Mouse (Mus musculus): Measurements from ENCODE around the gene Golga2. TPM values are rescaled to one million over a fixed set of nuclear protein-coding genes. Genes with fewer than 3 reads are reported as not detected.

The Golga2 gene
- polyA plus RNA-seq, 2 experiments: 7.6 to 13.0 TPM

DNA sequence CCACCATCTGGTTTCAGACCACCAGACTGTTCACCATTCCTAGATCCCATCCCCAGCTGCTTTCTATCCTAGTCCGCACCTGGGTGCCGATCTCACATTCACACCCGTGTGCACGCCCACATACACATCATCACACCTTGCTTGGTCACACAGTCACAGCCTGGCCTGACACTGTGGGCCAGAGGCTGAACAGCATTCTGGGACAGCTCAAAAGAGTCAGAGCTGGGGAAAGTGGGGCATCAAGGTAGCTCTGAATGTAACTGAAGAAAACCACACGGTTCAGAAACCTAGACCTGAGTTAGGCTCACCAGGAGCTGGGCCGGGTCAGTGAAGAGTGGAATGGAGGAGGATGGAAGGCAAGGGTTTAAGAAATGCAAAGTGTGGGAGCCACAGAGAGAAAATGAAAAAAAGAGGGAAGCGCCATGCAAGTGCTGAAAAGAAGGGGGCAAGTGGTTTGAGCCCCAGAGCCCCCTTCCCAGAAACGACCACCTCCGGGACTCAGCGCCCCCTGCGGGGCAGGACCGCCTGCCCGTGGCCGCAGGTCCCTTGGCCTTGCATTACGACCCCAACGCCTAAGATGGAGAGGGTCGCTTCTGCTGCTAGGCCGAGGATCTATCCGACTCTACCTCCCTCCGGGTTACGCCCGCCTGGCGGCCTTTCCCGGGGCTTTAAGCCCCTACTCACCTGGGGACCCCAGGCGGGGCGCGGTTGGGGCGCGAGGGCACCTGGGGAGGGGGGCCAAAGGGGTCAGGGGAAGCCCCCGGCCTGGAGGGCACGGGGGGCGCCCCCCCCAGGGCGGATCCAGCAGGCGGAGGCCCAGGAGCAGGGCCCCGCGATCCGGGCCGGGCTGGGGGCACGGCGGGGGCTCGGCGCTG is 24.5 kb downstream of the Golga2 start:
- H3K9me3 ChIP-seq (ENCODE audit: control insufficient read depth, low read length): no peaks in the 10 kb centered on the region
- no peak for DNase-seq (ENCODE audit: low read depth in 3 of 3, low spot score in 3 of 3)
- H3K4me3 ChIP-seq (ENCODE audit: insufficient read depth in 1 of 2, low read depth in 2 of 2, low read length in 2 of 2): peak overlapping the region in 1 of 2 experiments; percentile 48; a peak in 2 of 4 replicates
- ATAC-seq (ENCODE audit: insufficient read depth): no peak
- H3K27ac ChIP-seq: no peak overlapping the region
- 9% methylated on average over 40 of the region's 42 CpGs for WGBS (ENCODE audit: insufficient replicate concordance)
- H3K4me1 ChIP-seq (replicated peaks; ENCODE audit: control insufficient read depth in 2 of 2, insufficient read depth in 2 of 2, low read length in 1 of 2): peaks cover 3 to 4% of the 10 kb centered on the region in 2 experiments; a peak in 3 of 4 replicates
- peaks cover 16% of the 10 kb centered on the region for H3K27me3 ChIP-seq (ENCODE audit: control insufficient read depth, insufficient read depth, low read length)
- peak overlapping the region; percentile 91 for H3K4me2 ChIP-seq (ENCODE audit: low read depth)
- H3K36me3 ChIP-seq (replicated peaks; ENCODE audit: control insufficient read depth, insufficient read depth, low read depth): no peaks in the 10 kb centered on the region; the same call in 1 of the 2 replicates
- TF ChIP-seq EP300 (IDR thresholded peaks at IDR 0.05; ENCODE audit: low read depth) (no peak), CTCF (IDR thresholded peaks at IDR 0.05; ENCODE audit: low read depth) (no peak)
- 0 out of 2 replicates have a peak overlapping the region, but pooled peaks have one; percentile 23 for H3K9ac ChIP-seq (replicated peaks)

DNA sequence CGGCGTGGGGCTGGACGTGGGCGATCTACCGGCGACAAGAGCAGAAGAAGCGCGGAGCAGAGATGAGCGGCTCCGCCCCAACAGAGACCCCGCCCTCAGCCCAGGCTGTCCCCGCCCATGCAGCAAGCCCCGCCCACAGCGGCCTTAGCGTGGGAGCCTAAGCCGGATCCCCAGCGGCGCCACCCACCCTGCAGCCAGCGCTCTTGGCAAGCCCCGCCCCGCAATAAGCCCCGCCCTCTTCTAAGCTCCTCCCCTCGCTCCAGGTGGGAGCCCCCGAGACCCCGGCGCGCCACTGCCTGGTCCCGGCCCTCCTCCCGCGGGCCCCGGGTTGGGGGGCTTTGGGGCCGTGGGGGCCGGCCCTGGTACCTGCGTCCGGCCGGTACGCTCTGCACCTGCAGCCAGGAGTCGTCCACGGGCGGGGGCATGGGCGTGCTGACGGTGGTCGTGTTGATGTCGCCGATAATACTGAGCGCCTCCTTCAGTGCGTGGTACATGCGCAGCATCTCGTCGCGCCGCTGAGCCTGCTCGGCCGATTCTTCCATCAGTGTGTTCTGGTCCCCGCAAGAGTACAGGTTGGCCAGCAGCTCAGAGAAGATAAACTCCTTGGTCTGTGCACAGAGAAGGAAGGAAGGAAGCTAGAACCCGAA is 25.3 kb downstream of the Golga2 start:
- no peak for TF ChIP-seq CTCF (IDR thresholded peaks at IDR 0.05; ENCODE audit: low read depth)
- no peak for TF ChIP-seq EP300 (IDR thresholded peaks at IDR 0.05; ENCODE audit: low read depth)
- Histone ChIP-seq H3K4me3 (ENCODE audit: insufficient read depth in 1 of 2, low read depth in 2 of 2, low read length in 2 of 2) (peak overlapping the region; percentile 5 to 48; a peak in 2 of 4 replicates), H3K27ac (no peak overlapping the region)

DNA sequence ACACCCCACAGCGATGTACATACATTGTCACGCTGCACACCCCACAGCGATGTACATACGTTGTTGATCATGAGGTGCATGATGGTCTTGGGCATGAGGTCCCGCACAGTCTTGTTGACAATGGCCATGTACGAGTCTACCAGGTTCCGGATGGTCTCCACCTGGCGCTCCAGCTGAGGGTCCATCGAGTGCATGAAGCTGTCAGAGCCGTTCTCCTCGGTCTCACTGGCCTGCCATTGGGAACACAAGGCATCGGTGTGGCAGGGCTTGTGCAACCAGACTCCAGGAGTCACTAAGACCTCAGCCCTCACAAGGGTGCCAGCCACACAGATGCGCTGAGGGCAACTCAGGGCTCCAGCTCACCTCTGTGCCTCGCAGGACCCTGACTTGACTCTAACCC is 27.6 kb downstream of the Golga2 start:
- ATAC-seq (ENCODE audit: insufficient read depth) (no peak), DNase-seq (ENCODE audit: low read depth in 3 of 3, low spot score in 3 of 3) (no peak)
- no peak overlapping the region for H3K4me2 ChIP-seq (ENCODE audit: low read depth)
- no peak overlapping the region for H3K9ac ChIP-seq (replicated peaks)
- no peak overlapping the region for H3K4me3 ChIP-seq (ENCODE audit: insufficient read depth in 1 of 2, low read depth in 2 of 2, low read length in 2 of 2)
- no peaks in the 10 kb centered on the region for H3K9me3 ChIP-seq (ENCODE audit: control insufficient read depth, low read length)
- H3K4me1 ChIP-seq (replicated peaks; ENCODE audit: control insufficient read depth in 2 of 2, insufficient read depth in 2 of 2, low read length in 1 of 2): peaks cover 3 to 4% of the 10 kb centered on the region in 2 experiments; a peak in 3 of 4 replicates
- no peak for TF ChIP-seq EP300 (IDR thresholded peaks at IDR 0.05; ENCODE audit: low read depth)
- no peak for TF ChIP-seq CTCF (IDR thresholded peaks at IDR 0.05; ENCODE audit: low read depth)
- WGBS (ENCODE audit: insufficient replicate concordance): 75% methylated on average over 14 of the region's 14 CpGs
- H3K27ac ChIP-seq: no peak overlapping the region
- H3K36me3 ChIP-seq (replicated peaks; ENCODE audit: control insufficient read depth, insufficient read depth, low read depth): no peaks in the 10 kb centered on the region
- peaks cover 31% of the 10 kb centered on the region for H3K27me3 ChIP-seq (ENCODE audit: control insufficient read depth, insufficient read depth, low read length)

More for the DNA sequence above, 25.3 kb downstream of the Golga2 start:
- H3K4me1 ChIP-seq (replicated peaks; ENCODE audit: control insufficient read depth in 2 of 2, insufficient read depth in 2 of 2, low read length in 1 of 2): peaks cover 3 to 4% of the 10 kb centered on the region in 2 experiments; a peak in 3 of 4 replicates
- WGBS (ENCODE audit: insufficient replicate concordance): 2% methylated on average over 45 of the region's 56 CpGs
- H3K27me3 ChIP-seq (ENCODE audit: control insufficient read depth, insufficient read depth, low read length): peaks cover 20% of the 10 kb centered on the region
- DNase-seq (ENCODE audit: low read depth in 3 of 3, low spot score in 3 of 3) (peak; percentile 50 to 60 (median 58)), ATAC-seq (ENCODE audit: insufficient read depth) (peak; percentile 80)
- H3K36me3 ChIP-seq (replicated peaks; ENCODE audit: control insufficient read depth, insufficient read depth, low read depth): no peaks in the 10 kb centered on the region
- peak overlapping the region; percentile 91 for H3K4me2 ChIP-seq (ENCODE audit: low read depth)
- no peak overlapping the region for H3K9ac ChIP-seq (replicated peaks)
- no peaks in the 10 kb centered on the region for H3K9me3 ChIP-seq (ENCODE audit: control insufficient read depth, low read length)

DNA sequence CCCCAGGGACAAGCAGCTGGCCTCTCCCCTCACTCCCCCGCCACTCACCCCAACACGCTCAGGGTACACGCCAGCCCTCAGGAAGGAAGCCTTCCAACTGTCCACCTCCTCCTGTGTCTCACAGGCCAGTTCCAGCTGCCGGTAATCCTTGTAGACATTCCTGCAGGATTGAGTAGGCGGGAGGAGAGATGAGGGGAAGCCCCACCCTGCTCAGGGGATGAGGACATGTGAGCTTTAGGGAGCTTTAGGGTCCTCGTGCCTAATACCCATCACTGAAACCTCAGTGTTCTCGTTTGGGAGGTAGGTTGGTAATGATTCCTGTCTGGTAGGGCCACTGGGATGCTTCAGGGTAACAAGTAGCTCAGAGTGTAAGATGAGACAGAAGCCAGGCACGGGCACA is 28.6 kb downstream of the Golga2 start:
- WGBS (ENCODE audit: insufficient replicate concordance): 34% methylated on average over 8 of the region's 8 CpGs
- H3K4me3 ChIP-seq (ENCODE audit: insufficient read depth in 1 of 2, low read depth in 2 of 2, low read length in 2 of 2): no peak overlapping the region
- H3K27me3 ChIP-seq (ENCODE audit: control insufficient read depth, insufficient read depth, low read length): peaks cover 31% of the 10 kb centered on the region
- TF ChIP-seq CTCF (IDR thresholded peaks at IDR 0.05; ENCODE audit: low read depth) (no peak), EP300 (IDR thresholded peaks at IDR 0.05; ENCODE audit: low read depth) (no peak)
- H3K4me1 ChIP-seq (replicated peaks; ENCODE audit: control insufficient read depth in 2 of 2, insufficient read depth in 2 of 2, low read length in 1 of 2): peaks cover 3 to 4% of the 10 kb centered on the region in 2 experiments; a peak in 3 of 4 replicates
- H3K4me2 ChIP-seq (ENCODE audit: low read depth): no peak overlapping the region
- no peak overlapping the region for H3K9ac ChIP-seq (replicated peaks)
- no peaks in the 10 kb centered on the region for H3K9me3 ChIP-seq (ENCODE audit: control insufficient read depth, low read length)
- no peak overlapping the region for H3K27ac ChIP-seq
- ATAC-seq (ENCODE audit: insufficient read depth) (no peak), DNase-seq (ENCODE audit: low read depth in 3 of 3, low spot score in 3 of 3) (no peak)
- H3K36me3 ChIP-seq (replicated peaks; ENCODE audit: control insufficient read depth, insufficient read depth, low read depth): no peaks in the 10 kb centered on the region

Data from liver, embryonic 14.5 days (tissue).